Mouse (Mus musculus) CH12.LX (cell line): ENCODE measurements at regions not wholly inside any gene's neighbourhood (a gene's known extent, or its start where the extent isn't known, plus 50 kb on each side); places are given as distances from the start of the nearest gene placed in this dataset.
A peak's percentile ranks its signal among the peaks of the same experiment; 100 is the strongest.

Experiments used
- DNase-seq: peaks from one replicate; pipeline ENCODE4 v3.0.0-alpha.2; 2013; ENCODE audit errors: extremely low read depth
- H3K27ac ChIP-seq: 2 replicates; pipeline ENCODE4 v1.5.1; 2012; ENCODE audit warnings: low read depth, mild to moderate bottlenecking, control low read depth, moderate library complexity; ENCODE audit not compliant: insufficient read depth
- H3K27me3 ChIP-seq: replicated peaks from 2 replicates; pipeline ENCODE3; 2012; ENCODE audit warnings: inconsistent platforms
- H3K36me3 ChIP-seq, 2 experiments: replicated peaks in 1 of 2; 2 replicates each; pipeline versions ENCODE3 to v1.6.1; 2012; ENCODE audit warnings: inconsistent platforms in 1 of 2, low read length in 1 of 2, mild to moderate bottlenecking in 1 of 2, mixed read lengths in 1 of 2, moderate library complexity in 1 of 2; ENCODE audit not compliant: control insufficient read depth in 1 of 2, insufficient read depth in 1 of 2
- H3K4me1 ChIP-seq, 2 experiments: 2 replicates each; pipeline ENCODE4 v1.6.1; 2012; ENCODE audit warnings: inconsistent platforms in 1 of 2, moderate library complexity in 1 of 2; ENCODE audit not compliant: insufficient read depth in 2 of 2, control insufficient read depth in 1 of 2
- H3K4me2 ChIP-seq: 2 replicates; pipeline ENCODE4 v1.6.1; 2012; ENCODE audit warnings: low read depth, mild to moderate bottlenecking, control low read depth; ENCODE audit not compliant: poor library complexity, insufficient read depth, severe bottlenecking
- H3K4me3 ChIP-seq, 3 experiments: fragments of 150-350 bp in 1 of 3; sonication (generic) in 1 of 3; replicated peaks in 1 of 3; 2 replicates each; pipeline versions ENCODE3 to v1.5.1; 2011 to 2012; ENCODE audit warnings: low read depth in 2 of 3, low read length in 2 of 3, mild to moderate bottlenecking in 2 of 3, moderate library complexity in 2 of 3, control low read depth in 1 of 3, improper control_type of control experiment in 1 of 3, inconsistent platforms in 1 of 3, mixed read lengths in 1 of 3; ENCODE audit not compliant: poor library complexity in 1 of 3
- H3K79me2 ChIP-seq: replicated peaks from 2 replicates; pipeline ENCODE4 v1.6.1; 2012; ENCODE audit warnings: mild to moderate bottlenecking, moderate library complexity; ENCODE audit not compliant: control insufficient read depth, poor library complexity, insufficient read depth, severe bottlenecking; ENCODE audit errors: extremely low read depth
- H3K9ac ChIP-seq: 2 replicates; pipeline ENCODE4 v1.6.1; 2012; ENCODE audit warnings: low read depth, mild to moderate bottlenecking, control low read depth, moderate library complexity; ENCODE audit not compliant: insufficient read depth
- H3K9me3 ChIP-seq: replicated peaks from 2 replicates; pipeline ENCODE3; 2012; ENCODE audit warnings: low read length, inconsistent platforms, mixed read lengths
- BHLHE40 ChIP-seq: IDR thresholded peaks from 2 replicates; pipeline ENCODE4 v1.6.1; 2011; ENCODE audit warnings: mild to moderate bottlenecking, low read depth, low read length, improper control_type of control experiment
- CHD1 ChIP-seq: IDR thresholded peaks from 2 replicates; pipeline ENCODE4 v1.6.1; 2012; ENCODE audit warnings: low read depth, low read length, improper control_type of control experiment, inconsistent platforms
- CTCF ChIP-seq, 2 experiments: IDR thresholded peaks in 1 of 2; conservative IDR thresholded peaks in 1 of 2; 2 replicates each; pipeline ENCODE4 v1.5.1; 2011 to 2012; ENCODE audit warnings: low read depth in 2 of 2, low read length in 2 of 2, improper control_type of control experiment in 1 of 2, inconsistent platforms in 1 of 2, mild to moderate bottlenecking in 1 of 2, moderate library complexity in 1 of 2
- ELF1 ChIP-seq: IDR thresholded peaks from 2 replicates; pipeline ENCODE4 v1.6.1; 2014; ENCODE audit warnings: low read depth, mild to moderate bottlenecking, inconsistent platforms, low read length, improper control_type of control experiment
- EP300 ChIP-seq: IDR thresholded peaks from 2 replicates; pipeline ENCODE4 v1.6.1; 2011; ENCODE audit warnings: low read length, improper control_type of control experiment
- ETS1 ChIP-seq: conservative IDR thresholded peaks from 2 replicates; pipeline ENCODE4 v1.6.1; 2012; ENCODE audit warnings: low read depth, mild to moderate bottlenecking, inconsistent platforms, low read length, improper control_type of control experiment, moderate library complexity
- GABPA ChIP-seq: IDR thresholded peaks from 2 replicates; pipeline ENCODE4 v1.6.1; 2012; ENCODE audit warnings: low read depth, low read length, improper control_type of control experiment, inconsistent platforms; ENCODE audit not compliant: insufficient replicate concordance
- HCFC1 ChIP-seq: IDR thresholded peaks from 2 replicates; pipeline ENCODE4 v1.6.1; 2012; ENCODE audit warnings: low read depth, mild to moderate bottlenecking, inconsistent platforms, low read length, improper control_type of control experiment
- IRF4 ChIP-seq: IDR thresholded peaks from 2 replicates; pipeline ENCODE4 v1.6.1; 2014; ENCODE audit warnings: low read depth, mild to moderate bottlenecking, inconsistent platforms, low read length, improper control_type of control experiment
- JUN ChIP-seq: IDR thresholded peaks from 2 replicates; pipeline ENCODE4 v1.6.1; 2011; ENCODE audit warnings: low read depth, mild to moderate bottlenecking, low read length, improper control_type of control experiment, moderate library complexity; ENCODE audit not compliant: insufficient read depth
- JUND ChIP-seq: conservative IDR thresholded peaks from 2 replicates; pipeline ENCODE4 v1.6.1; 2011; ENCODE audit warnings: low read depth, low read length, improper control_type of control experiment
- KAT2A ChIP-seq: IDR thresholded peaks from 2 replicates; pipeline ENCODE4 v1.6.1; 2012; ENCODE audit warnings: low read length, improper control_type of control experiment, inconsistent platforms; ENCODE audit not compliant: insufficient replicate concordance
- MAFK ChIP-seq: IDR thresholded peaks from 2 replicates; pipeline ENCODE4 v1.6.1; 2011; ENCODE audit warnings: low read length, improper control_type of control experiment; ENCODE audit not compliant: insufficient replicate concordance
- MAX ChIP-seq: IDR thresholded peaks from 2 replicates; pipeline ENCODE4 v1.6.1; 2011; ENCODE audit warnings: low read length, improper control_type of control experiment
- MAZ ChIP-seq: IDR thresholded peaks from 2 replicates; pipeline ENCODE4 v1.6.1; 2012; ENCODE audit warnings: low read depth, mild to moderate bottlenecking, inconsistent platforms, low read length, improper control_type of control experiment, moderate library complexity
- MEF2A ChIP-seq: IDR thresholded peaks from 2 replicates; pipeline ENCODE4 v1.6.1; 2014; ENCODE audit warnings: low read depth, mild to moderate bottlenecking, inconsistent platforms, low read length, improper control_type of control experiment, borderline replicate concordance
- MXI1 ChIP-seq: IDR thresholded peaks from 2 replicates; pipeline ENCODE4 v1.6.1; 2011; ENCODE audit warnings: mild to moderate bottlenecking, low read depth, low read length, improper control_type of control experiment
- MYC ChIP-seq: IDR thresholded peaks from 2 replicates; pipeline ENCODE4 v1.6.1; 2011; ENCODE audit warnings: low read depth, mild to moderate bottlenecking, improper control_type of control experiment, low read length
- NELFE ChIP-seq: IDR thresholded peaks from 2 replicates; pipeline ENCODE4 v1.6.1; 2011; ENCODE audit warnings: low read depth, low read length, improper control_type of control experiment
- NRF1 ChIP-seq: IDR thresholded peaks from 2 replicates; pipeline ENCODE4 v1.6.1; 2014; ENCODE audit warnings: low read depth, mild to moderate bottlenecking, inconsistent platforms, low read length, improper control_type of control experiment, moderate library complexity
- PAX5 ChIP-seq: IDR thresholded peaks from 2 replicates; pipeline ENCODE4 v1.6.1; 2012; ENCODE audit warnings: low read length, inconsistent platforms, mixed read lengths
- POLR2A ChIP-seq: IDR thresholded peaks from 2 replicates; pipeline ENCODE4 v1.6.1; 2011; ENCODE audit warnings: low read depth, mild to moderate bottlenecking, improper control_type of control experiment, low read length
- POLR2AphosphoS2 ChIP-seq: IDR thresholded peaks from 2 replicates; pipeline ENCODE4 v1.6.1; 2011; ENCODE audit warnings: low read depth, low read length, improper control_type of control experiment
- RAD21 ChIP-seq: IDR thresholded peaks from 2 replicates; pipeline ENCODE4 v1.6.1; 2011; ENCODE audit warnings: low read depth, mild to moderate bottlenecking, low read length, improper control_type of control experiment, moderate library complexity
- RCOR1 ChIP-seq: conservative IDR thresholded peaks from 2 replicates; pipeline ENCODE4 v1.6.1; 2012; ENCODE audit warnings: low read depth, mild to moderate bottlenecking, inconsistent platforms, low read length, improper control_type of control experiment
- SIN3A ChIP-seq: IDR thresholded peaks from 2 replicates; pipeline ENCODE4 v1.6.1; 2012; ENCODE audit warnings: low read length, improper control_type of control experiment, inconsistent platforms
- SMC3 ChIP-seq: IDR thresholded peaks from 2 replicates; pipeline ENCODE4 v1.6.1; 2011; ENCODE audit warnings: low read depth, low read length, improper control_type of control experiment
- TBP ChIP-seq: conservative IDR thresholded peaks from 2 replicates; pipeline ENCODE4 v1.6.1; 2011; ENCODE audit warnings: low read depth, low read length, improper control_type of control experiment
- TCF12 ChIP-seq: IDR thresholded peaks from 2 replicates; pipeline ENCODE4 v1.6.1; 2014; ENCODE audit warnings: low read depth, mild to moderate bottlenecking, inconsistent platforms, low read length, improper control_type of control experiment
- UBTF ChIP-seq: IDR thresholded peaks from 2 replicates; pipeline ENCODE4 v1.6.1; 2012; ENCODE audit warnings: low read depth, mild to moderate bottlenecking, inconsistent platforms, low read length, improper control_type of control experiment, moderate library complexity
- USF1 ChIP-seq: IDR thresholded peaks from 2 replicates; pipeline ENCODE4 v1.6.1; 2014; ENCODE audit warnings: low read depth, mild to moderate bottlenecking, inconsistent platforms, low read length, improper control_type of control experiment
- USF2 ChIP-seq: conservative IDR thresholded peaks from 2 replicates; pipeline ENCODE4 v1.6.1; 2011; ENCODE audit warnings: low read depth, low read length, improper control_type of control experiment
- ZC3H11A ChIP-seq: IDR thresholded peaks from 2 replicates; pipeline ENCODE4 v1.6.1; 2012; ENCODE audit warnings: low read depth, mild to moderate bottlenecking, inconsistent platforms, low read length, improper control_type of control experiment
- ZKSCAN1 ChIP-seq: IDR thresholded peaks from 2 replicates; pipeline ENCODE4 v1.6.1; 2012; ENCODE audit warnings: low read depth, inconsistent platforms, low read length, improper control_type of control experiment, borderline replicate concordance
- ZMIZ1 ChIP-seq: IDR thresholded peaks from 2 replicates; pipeline ENCODE4 v1.6.1; 2012; ENCODE audit warnings: low read depth, mild to moderate bottlenecking, inconsistent platforms, low read length, improper control_type of control experiment
- ZNF384 ChIP-seq: IDR thresholded peaks from 2 replicates; pipeline ENCODE4 v1.6.1; 2012; ENCODE audit warnings: low read depth, low read length, improper control_type of control experiment, inconsistent platforms
- dilution Hi-C: fragments of 300-500 bp; cut with MboI; formaldehyde crosslinking; loops from 2 replicates; pipeline ENCODE4 v1.14.3; 2020; ENCODE audit warnings: low sequenced_read_pairs; ENCODE audit not compliant: extremely low pct_unique_long_range_greater_than_20kb, extremely low pct_ligation_motif_present
- in situ Hi-C: fragments of 300-500 bp; cut with MboI; formaldehyde crosslinking; loops from 3 replicates; pipeline ENCODE4 v1.14.3; 2019; ENCODE audit warnings: low sequenced_read_pairs, low pct_ligation_motif_present, low pct_unique_long_range_greater_than_20kb, mixed read lengths

DNA sequence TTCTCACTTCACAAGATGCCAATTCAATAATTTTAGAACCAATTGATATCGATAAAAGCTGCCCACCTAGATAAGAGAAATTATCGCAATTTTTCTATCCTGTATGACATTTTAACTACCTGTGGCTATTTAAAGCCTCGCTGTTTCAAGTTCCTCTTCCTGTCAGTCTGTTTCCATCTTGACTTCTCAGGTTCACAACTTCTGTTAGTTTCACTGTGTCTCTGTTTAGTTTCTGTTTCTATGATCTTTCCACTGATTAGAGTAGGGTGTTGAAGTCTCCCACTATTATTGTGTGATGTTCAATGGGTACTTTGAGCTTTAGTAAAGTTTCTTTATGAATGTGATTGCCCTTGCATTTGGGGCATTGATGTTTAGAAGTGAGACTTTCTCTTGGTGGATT lies 322.1 kb downstream of the Cox7c start (continued):
- TF ChIP-seq SMC3 (no peak), PAX5 (no peak), SIN3A (peak; percentile 32; the same call in 1 of the 2 replicates), MAZ (no peak), POLR2AphosphoS2 (no peak), MAFK (peak; percentile 47; the same call in 1 of the 2 replicates), JUN (peak; percentile 20; the same call in 1 of the 2 replicates), UBTF (no peak), USF2 (no peak), MEF2A (peak; percentile 93), IRF4 (peak; percentile 92), CHD1 (no peak)

DNA sequence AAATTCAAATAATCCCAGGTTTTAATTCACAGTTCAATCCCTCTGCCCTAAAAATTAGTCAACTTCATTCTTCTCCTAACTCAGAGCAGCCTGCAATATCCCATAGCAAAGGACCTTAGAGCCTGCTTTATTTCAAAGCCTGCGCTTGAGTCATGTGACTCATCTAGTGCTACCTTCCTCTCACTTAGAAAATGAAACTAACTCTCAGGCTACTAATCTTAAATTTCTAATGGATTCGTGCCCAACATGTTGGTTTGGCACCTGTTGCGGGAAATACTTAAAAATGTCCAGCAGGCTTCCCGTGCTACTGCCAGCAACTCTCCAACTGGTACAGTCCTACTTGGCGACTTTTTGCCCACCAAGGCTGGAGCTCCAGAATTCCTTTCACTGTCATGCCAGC lies 322.6 kb downstream of the Cox7c start:
- peak; percentile 51 for DNase-seq
- H3K27me3 ChIP-seq = no peaks in the 10 kb centered on the region
- H3K4me2 ChIP-seq = peak overlapping the region; percentile 100
- H3K36me3 ChIP-seq = no peaks in the 10 kb centered on the region
- dilution Hi-C loops (no loop called here), in situ Hi-C loops (no loop called here)
- peaks cover 0 to 14% of the 10 kb centered on the region in 2 experiments; a peak in 2 of 4 replicates for H3K4me1 ChIP-seq
- peak overlapping the region; percentile 81 for H3K27ac ChIP-seq
- H3K9me3 ChIP-seq = no peaks in the 10 kb centered on the region
- TF ChIP-seq POLR2A (peak; percentile 33; the same call in 1 of the 2 replicates), MYC (no peak), JUN (no peak), ZMIZ1 (no peak), ZC3H11A (no peak), TCF12 (no peak), SMC3 (no peak), HCFC1 (no peak), RAD21 (no peak), KAT2A (no peak), USF2 (peak; percentile 79), RCOR1 (no peak), MAFK (no peak), TBP (no peak), SIN3A (no peak), JUND (no peak), CTCF (conservative IDR thresholded peaks at IDR 0.05 in 1 of 2, IDR thresholded peaks at IDR 0.05 in 1 of 2; ENCODE audit: low read depth in 2 of 2, low read length in 2 of 2) (no peak), IRF4 (no peak), GABPA (no peak), MXI1 (no peak), ELF1 (no peak), USF1 (peak; percentile 72), ZKSCAN1 (no peak), MAZ (no peak), MAX (no peak; the same call in 1 of the 2 replicates), ZNF384 (no peak), NELFE (no peak), PAX5 (no peak), NRF1 (no peak), EP300 (no peak), MEF2A (no peak), BHLHE40 (peak; percentile 70), ETS1 (peak; percentile 28; the same call in 1 of the 2 replicates), POLR2AphosphoS2 (no peak)
- peak overlapping the region; percentile 36 to 56 (median 37) for H3K4me3 ChIP-seq
- peak overlapping the region; percentile 66 for H3K9ac ChIP-seq
- no peaks in the 10 kb centered on the region for H3K79me2 ChIP-seq
